In genomic region chr6:48630831-48631230, GRCm38 (mm10) we compare ENCODE assay signal across 23 mouse cellular contexts. TPM values are rescaled to one million over a fixed set of nuclear protein-coding genes. Genes with fewer than 3 reads are reported as not detected.
"Had no signal": no experiment of that assay in that cellular context is flagged by ENCODE, and none has a peak within 500 bp of the region (broad histone marks: within the 10 kb centered on the region; RNA-seq: fewer than 3 reads in every experiment).

No protein-coding gene starts in this region.

- H3K4me3 ChIP-seq: liver, embryonic 13.5 days; liver, embryonic 15.5 days; lung, embryonic 15.5 days; megakaryocyte, embryonic 14.5 days; midbrain, embryonic 13.5 days; midbrain, embryonic 15.5 days; neural tube, embryonic 12.5 days; stomach, embryonic 15.5 days had no signal

- DNase-seq: liver, embryonic 13.5 days; liver, postnatal 0 days; lung, adult 2 months; lung, postnatal 14 days; lung, postnatal 36 days; right cerebral cortex, postnatal 14 days; thymus, adult 2 months; thymus, postnatal 25 days; thymus, postnatal 4 days had no signal

- H3K36me3 ChIP-seq: liver, embryonic 13.5 days; liver, embryonic 15.5 days; lung, embryonic 15.5 days; midbrain, embryonic 13.5 days; midbrain, embryonic 15.5 days; neural tube, embryonic 12.5 days; stomach, embryonic 15.5 days had no signal

- H3K27ac ChIP-seq: liver, embryonic 13.5 days; liver, embryonic 15.5 days; lung, embryonic 15.5 days; macrophage; midbrain, embryonic 13.5 days; midbrain, embryonic 15.5 days; neural tube, embryonic 12.5 days; stomach, embryonic 15.5 days; stomach, postnatal 0 days had no signal

RNA-seq across cellular contexts. Expression of gene Gm44965, which starts 37.1 kb away (rescaled TPM):
- polyA plus RNA-seq: liver, embryonic 13.5 days; liver, embryonic 15.5 days; liver, postnatal 0 days; lung, adult 2 months; lung, embryonic 15.5 days; lung, postnatal 0 days; macrophage; midbrain, embryonic 11.5 days; midbrain, embryonic 15.5 days; neural tube, embryonic 12.5 days; neural tube, embryonic 14.5 days; spleen, adult 2 months; stomach, embryonic 15.5 days; stomach, postnatal 0 days; testis, adult 2 months; thymus, adult 2 months had no signal
